In genomic region chr9:86878716-86879115, GRCm38 (mm10) we compare ENCODE assay signal across 8 mouse cellular contexts. TPM values are rescaled to one million over a fixed set of nuclear protein-coding genes. Genes with fewer than 3 reads are reported as not detected.
DNase-seq lines count a peak whose midpoint lies in the region; ATAC-seq and TF ChIP-seq lines count a peak whose summit lies in the region.
"Had no signal": no experiment of that assay in that cellular context is flagged by ENCODE, and none has a peak within 500 bp of the region (broad histone marks: within the 10 kb centered on the region; RNA-seq: fewer than 3 reads in every experiment).

No protein-coding gene starts in this region.

- H3K36me3 ChIP-seq in kidney, postnatal 0 days (ENCODE audit: insufficient read depth, low read length), result no peaks in the 10 kb centered on the region
- H3K36me3 ChIP-seq in embryonic facial prominence, embryonic 14.5 days (ENCODE audit: control insufficient read depth, insufficient read depth, low read length), result no peaks in the 10 kb centered on the region
- H3K36me3 ChIP-seq in hindbrain, embryonic 10.5 days, result no peaks in the 10 kb centered on the region
- H3K36me3 ChIP-seq in midbrain, embryonic 15.5 days (replicated peaks), result no peaks in the 10 kb centered on the region

- no peak for DNase-seq in kidney, postnatal 0 days (ENCODE audit: low spot score)
- no peak for DNase-seq in kidney, adult 8-10 months
- DNase-seq in embryonic facial prominence, embryonic 14.5 days (ENCODE audit: low spot score), result no peak
- DNase-seq in hindbrain, embryonic 10.5 days (ENCODE audit: low spot score), result no peak
- no peak for DNase-seq in ovary, postnatal 10 days (ENCODE audit: low spot score)
- no peak for DNase-seq in Muller cell, postnatal 12 days (ENCODE audit: inconsistent ontology term)
- DNase-seq: lung, postnatal 14 days had no signal

- peak overlapping the region; percentile 89; the same call in 1 of the 2 replicates for H3K4me2 ChIP-seq in kidney, postnatal 0 days (ENCODE audit: low read length)
- H3K4me2 ChIP-seq in embryonic facial prominence, embryonic 14.5 days (ENCODE audit: low read depth, low read length), result peak overlapping the region; percentile 99
- peak overlapping the region; percentile 58 for H3K4me2 ChIP-seq in midbrain, embryonic 15.5 days

- H3K4me3 ChIP-seq in kidney, postnatal 0 days (replicated peaks; ENCODE audit: low read depth, low read length), result peak overlapping the region; percentile 54
- 0 out of 2 replicates have a peak overlapping the region, but pooled peaks have one; percentile 64 for H3K4me3 ChIP-seq in embryonic facial prominence, embryonic 14.5 days (ENCODE audit: low read depth, low read length)
- peak overlapping the region; percentile 81 for H3K4me3 ChIP-seq in hindbrain, embryonic 10.5 days
- H3K4me3 ChIP-seq in midbrain, embryonic 15.5 days, result peak overlapping the region; percentile 92

- peaks cover 4% of the 10 kb centered on the region; the same call in 1 of the 2 replicates for H3K4me1 ChIP-seq in kidney, postnatal 0 days (replicated peaks; ENCODE audit: insufficient read depth, low read length)
- no peaks in the 10 kb centered on the region for H3K4me1 ChIP-seq in embryonic facial prominence, embryonic 14.5 days (ENCODE audit: control insufficient read depth, insufficient read depth, low read length)
- peaks cover 22% of the 10 kb centered on the region for H3K4me1 ChIP-seq in hindbrain, embryonic 10.5 days (replicated peaks)
- H3K4me1 ChIP-seq in midbrain, embryonic 15.5 days, result peaks cover 22% of the 10 kb centered on the region

- TF ChIP-seq CTCF in kidney, postnatal 0 days (IDR thresholded peaks at IDR 0.05; ENCODE audit: low read depth), result no peak

- no peak overlapping the region for H3K27ac ChIP-seq in kidney, postnatal 0 days
- H3K27ac ChIP-seq in embryonic facial prominence, embryonic 14.5 days (replicated peaks; ENCODE audit: low read depth, low read length), result no peak overlapping the region
- no peak overlapping the region for H3K27ac ChIP-seq in hindbrain, embryonic 10.5 days
- H3K27ac ChIP-seq in midbrain, embryonic 15.5 days, result peak overlapping the region; percentile 97

- 30% methylated on average over 6 of the region's 6 CpGs for WGBS in kidney, postnatal 0 days
- WGBS in embryonic facial prominence, embryonic 14.5 days, result 66% methylated on average over 6 of the region's 6 CpGs
- 77% methylated on average over 6 of the region's 6 CpGs for WGBS in hindbrain, embryonic 10.5 days
- WGBS in midbrain, embryonic 15.5 days, result 57% methylated on average over 6 of the region's 6 CpGs

- ATAC-seq in kidney, postnatal 0 days (replicated peaks; ENCODE audit: low FRiP score, low read depth), result no peak
- no peak for ATAC-seq in embryonic facial prominence, embryonic 14.5 days (ENCODE audit: low read depth)
- ATAC-seq in midbrain, embryonic 15.5 days (replicated peaks), result no peak

- no peaks in the 10 kb centered on the region for H3K9me3 ChIP-seq in kidney, postnatal 0 days (replicated peaks; ENCODE audit: low read length)
- H3K9me3 ChIP-seq in embryonic facial prominence, embryonic 14.5 days (ENCODE audit: control insufficient read depth, low read length), result no peaks in the 10 kb centered on the region
- H3K9me3 ChIP-seq in hindbrain, embryonic 10.5 days, result no peaks in the 10 kb centered on the region
- no peaks in the 10 kb centered on the region for H3K9me3 ChIP-seq in midbrain, embryonic 15.5 days

- no peak overlapping the region for H3K9ac ChIP-seq in kidney, postnatal 0 days (ENCODE audit: low read depth, low read length)
- H3K9ac ChIP-seq in embryonic facial prominence, embryonic 14.5 days (ENCODE audit: low read depth, low read length), result no peak overlapping the region
- H3K9ac ChIP-seq in midbrain, embryonic 15.5 days, result peak overlapping the region; percentile 94

- peaks cover 11% of the 10 kb centered on the region; the same call in 1 of the 2 replicates for H3K27me3 ChIP-seq in kidney, postnatal 0 days (ENCODE audit: insufficient read depth, low read length)
- H3K27me3 ChIP-seq in embryonic facial prominence, embryonic 14.5 days (replicated peaks; ENCODE audit: control insufficient read depth, insufficient read depth, low read length), result peaks cover 55% of the 10 kb centered on the region
- H3K27me3 ChIP-seq in hindbrain, embryonic 10.5 days (ENCODE audit: insufficient read depth, poor library complexity, severe bottlenecking), result peaks cover 65% of the 10 kb centered on the region
- no peaks in the 10 kb centered on the region for H3K27me3 ChIP-seq in midbrain, embryonic 15.5 days (replicated peaks)

RNA-seq across cellular contexts. Expression of gene Snap91, which starts 1.7 kb away (rescaled TPM):
- polyA plus RNA-seq in kidney, postnatal 0 days (2015; fragmentation: Nextera tagmentation; extraction: Ambion mirVana), result 20.9 and 21.6 TPM in 2 replicates
- polyA plus RNA-seq in embryonic facial prominence, embryonic 14.5 days (2014; fragmentation: Nextera tagmentation; extraction: Ambion mirVana), result 9.5 and 10.7 TPM in 2 replicates
- 8.2 and 17.5 TPM in 2 replicates for polyA plus RNA-seq in hindbrain, embryonic 10.5 days (2016; fragmentation: Nextera tagmentation; extraction: Ambion mirVana)
- polyA plus RNA-seq in midbrain, embryonic 15.5 days (2015; fragmentation: Nextera tagmentation; extraction: Ambion mirVana), result 167 and 172 TPM in 2 replicates
